Mouse (Mus musculus) induced T-regulatory cell, adult 2 months (primary cell): Measurements from ENCODE around the gene Pon2.
"Not testable (repeated sequence)": the region's sequence is repeated elsewhere in the genome, so short reads cannot be mapped to it uniquely, and the experiment has no call there.

Source experiments
- DNase-seq: peaks from one replicate; pipeline ENCODE4 v3.0.0-alpha.2; 2012; ENCODE audit warnings: low read depth

Pon2 gene

GRCm38 (mm10) chr6:5223551-5223950 is 74.7 kb downstream of the Pon2 start:
- DNase-seq = not testable (repeated sequence)

- no peak for DNase-seq
Measured at GRCm38 (mm10) chr6:5222080-5222479, 76.2 kb downstream of the Pon2 start.

GRCm38 (mm10) chr6:5218190-5218589 is 80.1 kb downstream of the Pon2 start:
- DNase-seq = no peak
